Mouse (Mus musculus) embryonic facial prominence, embryonic 10.5 days (tissue): ENCODE measurements around the gene Asb7. TPM values are rescaled to one million over a fixed set of nuclear protein-coding genes. Genes with fewer than 3 reads are reported as not detected.

ENCODE experiments used
- DNase-seq: peaks from one replicate; pipeline ENCODE4 v3.0.0-alpha.2; 2017; ENCODE audit warnings: low spot score
- H3K27ac ChIP-seq: fragments of 300-500 bp; sonication (generic); replicated peaks from 2 replicates; pipeline ENCODE4 v1.5.1; 2016; ENCODE audit warnings: mild to moderate bottlenecking
- H3K27me3 ChIP-seq: fragments of 300-500 bp; sonication (generic); replicated peaks from 2 replicates; pipeline ENCODE4 v1.6.1; 2016; ENCODE audit warnings: low read depth, mild to moderate bottlenecking; ENCODE audit not compliant: poor library complexity, severe bottlenecking
- H3K36me3 ChIP-seq: fragments of 300-500 bp; sonication (generic); replicated peaks from 2 replicates; pipeline ENCODE4 v1.6.1; 2016; ENCODE audit warnings: mild to moderate bottlenecking, moderate library complexity
- H3K4me1 ChIP-seq: fragments of 300-500 bp; sonication (generic); 2 replicates; pipeline ENCODE4 v1.6.1; 2016
- H3K4me3 ChIP-seq: fragments of 300-500 bp; sonication (generic); 2 replicates; pipeline ENCODE4 v1.5.1; 2016; ENCODE audit warnings: mild to moderate bottlenecking, moderate library complexity
- H3K9me3 ChIP-seq: fragments of 300-500 bp; sonication (generic); 2 replicates; pipeline ENCODE4 v1.6.1; 2016; ENCODE audit warnings: mild to moderate bottlenecking
- WGBS: fragments of 180-500 bp; shearing (Covaris S2); methylation state at CpG from one replicate; pipeline ENCODE4 v1.1.7; 2016; 5-methylcytosine and 5-hydroxymethylcytosine counted together
- polyA plus RNA-seq: library from polyadenylated mRNA; unstranded; fragments of >200 nt; fragmentation: Nextera tagmentation; extraction: Ambion mirVana; gene quantifications from 2 replicates; pipeline ENCODE4 v1.2.1, GENCODE M21; 2016

Asb7 gene
- polyA plus RNA-seq, 1 experiment from 2014 or later: 20.1 TPM

DNA sequence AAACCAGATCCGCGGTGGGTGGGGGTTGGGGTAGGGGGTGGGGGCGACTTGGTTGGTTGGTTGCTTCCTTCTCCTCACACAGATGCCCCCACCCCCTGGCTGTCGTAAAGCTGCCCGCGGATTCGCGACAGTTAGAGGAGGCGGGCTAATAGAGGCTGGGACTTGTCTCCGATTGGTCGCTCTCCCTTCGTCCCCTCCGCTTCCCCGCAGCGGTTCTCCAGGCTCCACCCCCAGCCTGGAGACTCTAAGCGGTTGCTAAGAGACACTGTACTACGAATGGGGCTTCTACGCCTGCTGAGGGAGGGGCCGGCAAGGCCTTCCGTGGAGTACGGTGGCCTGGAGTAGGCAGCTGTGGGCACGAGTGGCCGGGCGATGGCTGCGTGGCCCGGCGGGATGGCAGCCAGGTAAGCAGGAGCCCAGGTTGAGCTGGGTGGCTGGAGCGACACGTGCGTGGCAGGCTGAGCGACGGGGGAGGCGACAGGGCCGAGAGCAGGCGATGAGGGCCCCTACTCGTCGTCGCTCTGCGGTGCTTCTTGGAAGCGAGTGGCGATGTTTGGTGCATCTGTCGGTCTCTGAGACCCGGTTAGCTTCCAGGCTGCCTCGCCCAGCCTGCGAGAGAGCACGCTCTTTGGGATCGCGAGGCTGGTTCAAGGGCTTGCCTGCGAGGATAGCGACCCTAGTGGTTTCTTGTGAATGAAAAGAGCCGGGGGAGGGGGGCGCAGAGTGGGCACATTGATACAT lies 394 bp upstream of the Asb7 start, which contains the start of gene Lins1:
Gene Lins1 (plus strand): TSS at position 270 of the 741 bp plus-strand sequence.
- Histone ChIP-seq H3K27me3 (no peaks in the 10 kb centered on the region), H3K27ac (peak within 1 kb of the TSS; percentile 95), H3K36me3 (peaks cover 21% of the 10 kb centered on the region; the same call in 1 of the 2 replicates), H3K9me3 (no peaks in the 10 kb centered on the region), H3K4me3 (peak within 1 kb of the TSS; percentile 89), H3K4me1 (peaks cover 13% of the 10 kb centered on the region)
- WGBS: under 1% methylated on average over 52 of the region's 52 CpGs
- peak; percentile 100 for DNase-seq

DNA sequence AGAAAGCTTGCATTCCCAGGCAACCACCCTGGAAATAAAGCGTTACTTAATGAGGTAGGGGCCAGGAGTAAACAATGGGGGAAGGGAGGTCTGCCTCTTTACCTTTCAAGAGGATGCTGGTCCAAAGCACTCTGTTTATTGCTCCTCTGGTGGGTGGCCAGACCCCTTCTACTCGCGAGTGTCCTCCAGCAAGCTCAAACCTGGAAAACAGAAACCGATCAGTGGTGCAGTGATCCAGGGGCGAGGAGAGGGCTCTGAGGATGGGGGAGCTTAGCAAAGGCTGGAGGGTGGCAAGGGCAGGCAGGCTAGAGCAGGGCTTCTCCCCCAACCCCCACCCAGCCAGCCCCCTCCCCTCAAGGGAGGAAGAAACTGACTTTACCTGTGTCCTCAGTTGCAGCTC lies 675 bp downstream of the Asb7 start:
- Histone ChIP-seq H3K27me3 (no peaks in the 10 kb centered on the region), H3K36me3 (peaks cover 24% of the 10 kb centered on the region), H3K9me3 (no peaks in the 10 kb centered on the region), H3K4me1 (peaks cover 13% of the 10 kb centered on the region), H3K27ac (peak overlapping the region; percentile 95), H3K4me3 (peak overlapping the region; percentile 89)
- WGBS: under 1% methylated on average over 5 of the region's 5 CpGs
- no peak for DNase-seq

DNA sequence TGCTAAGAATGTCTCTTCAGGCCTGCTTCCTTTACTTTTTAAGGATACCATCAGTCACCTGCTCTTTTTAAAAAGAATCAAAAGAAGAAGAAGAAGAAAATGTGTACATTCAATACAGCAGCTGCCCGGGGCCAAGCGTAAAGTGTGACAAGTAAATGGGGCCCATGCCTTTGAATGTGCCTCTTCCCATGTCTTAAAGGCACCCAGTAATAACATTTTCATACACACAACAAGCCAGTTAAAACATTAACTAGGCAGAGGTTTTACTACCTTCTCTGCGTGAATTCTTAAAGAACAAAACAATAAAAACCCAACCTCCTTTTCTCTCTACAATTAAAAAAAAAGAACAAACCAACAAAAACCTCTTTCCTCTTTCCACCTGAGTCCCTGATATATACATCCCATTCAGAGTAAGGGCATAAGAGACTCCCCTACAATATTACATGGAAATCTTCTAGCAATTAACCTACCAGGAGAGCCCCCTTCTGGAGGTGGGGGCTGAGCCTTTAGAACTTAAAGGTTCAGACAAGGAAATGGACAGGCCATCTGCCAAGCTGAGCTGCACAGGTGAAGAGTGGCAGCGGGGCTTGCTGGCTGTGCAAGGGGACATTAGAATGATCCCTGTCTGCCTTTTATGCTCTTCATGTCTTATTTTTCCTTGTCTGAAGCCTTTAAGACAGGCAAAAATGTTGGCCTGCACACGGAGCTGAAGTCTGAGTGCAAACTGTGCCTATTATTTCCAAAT lies 7.1 kb downstream of the Asb7 start:
- Histone ChIP-seq H3K9me3 (no peaks in the 10 kb centered on the region), H3K27ac (no peak overlapping the region), H3K4me3 (no peak overlapping the region), H3K36me3 (peaks cover 79% of the 10 kb centered on the region), H3K4me1 (no peaks in the 10 kb centered on the region), H3K27me3 (no peaks in the 10 kb centered on the region)
- DNase-seq: no peak
- 94% methylated on average over 5 of the region's 5 CpGs for WGBS

DNA sequence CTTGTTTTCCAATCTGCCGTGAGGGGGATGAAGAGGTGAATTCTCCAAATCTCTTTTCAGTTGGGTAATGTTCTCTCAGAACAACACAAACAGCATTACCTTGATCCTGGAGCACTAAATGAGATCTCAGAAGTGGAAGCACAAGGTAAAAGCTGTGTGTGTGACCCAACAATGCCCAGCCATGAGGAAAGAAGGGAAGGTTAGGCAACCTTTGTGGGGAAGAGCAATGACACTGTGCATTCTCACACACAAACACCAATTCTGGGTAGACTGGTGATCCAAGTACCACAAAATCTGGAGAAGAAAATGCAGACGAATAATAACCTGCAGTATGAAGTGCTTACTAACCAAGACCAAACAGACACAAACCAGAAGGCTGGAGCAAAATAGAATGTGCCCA lies 13.6 kb downstream of the Asb7 start:
- H3K27me3 ChIP-seq: no peaks in the 10 kb centered on the region
- no peaks in the 10 kb centered on the region for H3K4me1 ChIP-seq
- peaks cover 99% of the 10 kb centered on the region for H3K36me3 ChIP-seq
- peaks cover 5% of the 10 kb centered on the region; the same call in 1 of the 2 replicates for H3K9me3 ChIP-seq
- DNase-seq: no peak
- WGBS: 95% methylated on average over 2 of the region's 2 CpGs
- H3K4me3 ChIP-seq: no peak overlapping the region
- H3K27ac ChIP-seq: no peak overlapping the region

DNA sequence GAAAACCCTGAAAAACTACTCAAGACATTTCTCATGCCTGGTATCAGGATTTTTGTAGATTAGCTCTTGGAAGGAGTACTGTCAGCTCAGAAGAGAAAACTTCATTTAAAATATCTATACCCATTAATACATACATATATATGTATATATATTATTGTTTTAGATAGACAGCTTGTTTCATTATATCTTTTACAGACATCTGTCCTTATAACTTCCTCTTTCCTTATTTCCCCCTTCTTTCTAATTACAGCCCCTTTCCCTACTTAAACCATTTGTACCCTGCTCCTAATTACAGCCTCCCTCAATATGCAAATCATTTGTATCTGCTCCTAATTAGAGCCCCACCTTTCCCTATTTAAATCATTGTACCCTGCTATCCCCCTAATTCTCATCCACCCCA lies 22.3 kb downstream of the Asb7 start:
- H3K27me3 ChIP-seq: no peaks in the 10 kb centered on the region
- no peaks in the 10 kb centered on the region for H3K4me1 ChIP-seq
- peaks cover 57% of the 10 kb centered on the region for H3K36me3 ChIP-seq
- peaks cover 16% of the 10 kb centered on the region for H3K9me3 ChIP-seq
- H3K4me3 ChIP-seq: no peak overlapping the region
- H3K27ac ChIP-seq: no peak overlapping the region
- no peak for DNase-seq

DNA sequence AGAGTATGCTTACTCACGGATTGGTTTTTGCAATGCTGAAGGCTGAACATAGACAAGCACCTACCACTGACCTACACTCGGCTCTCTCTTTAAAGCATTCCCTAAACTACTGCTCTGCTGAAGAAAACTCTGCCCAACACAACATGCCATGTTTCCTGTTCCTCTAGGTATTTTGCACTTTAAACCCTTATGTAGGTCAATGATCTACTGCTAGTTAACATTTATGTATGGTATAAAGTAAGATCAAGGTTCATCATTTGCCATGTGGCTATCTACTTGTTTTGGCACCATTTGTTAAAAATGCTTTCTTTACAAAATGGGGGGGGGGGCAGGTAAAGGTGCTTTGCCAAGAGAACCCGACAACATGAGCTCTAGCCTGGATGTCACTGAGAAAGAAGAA lies 25.8 kb downstream of the Asb7 start:
- 94% methylated on average over 3 of the region's 3 CpGs for WGBS
- H3K27ac ChIP-seq: no peak overlapping the region
- no peaks in the 10 kb centered on the region for H3K27me3 ChIP-seq
- H3K9me3 ChIP-seq: peaks cover 6% of the 10 kb centered on the region
- peaks cover 44% of the 10 kb centered on the region for H3K36me3 ChIP-seq
- H3K4me1 ChIP-seq: no peaks in the 10 kb centered on the region
- DNase-seq: no peak
- no peak overlapping the region for H3K4me3 ChIP-seq

DNA sequence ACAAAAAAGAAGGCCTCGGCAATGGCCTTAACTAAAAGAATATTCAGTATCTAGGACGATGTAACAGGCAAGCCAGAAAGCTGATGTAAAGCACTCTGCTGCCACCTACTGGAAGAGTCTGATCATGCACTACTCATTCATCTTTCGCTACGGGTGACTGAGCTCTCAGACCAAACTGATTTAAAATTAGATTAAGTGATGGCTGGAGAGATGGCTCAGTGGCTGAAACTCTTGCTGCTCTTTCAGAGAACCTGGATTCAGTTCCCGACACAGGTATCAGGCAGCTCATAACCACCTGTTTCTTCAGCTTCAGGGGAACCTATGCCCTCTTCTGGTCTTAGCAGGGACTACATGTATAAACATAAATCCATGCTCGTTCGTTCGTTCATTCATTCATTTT lies 27.8 kb downstream of the Asb7 start:
- no peaks in the 10 kb centered on the region for H3K9me3 ChIP-seq
- peaks cover 55% of the 10 kb centered on the region for H3K36me3 ChIP-seq
- no peaks in the 10 kb centered on the region for H3K27me3 ChIP-seq
- H3K27ac ChIP-seq: no peak overlapping the region
- no peaks in the 10 kb centered on the region for H3K4me1 ChIP-seq
- no peak overlapping the region for H3K4me3 ChIP-seq
- peak; percentile 77 for DNase-seq
- WGBS: 22% methylated on average over 8 of the region's 8 CpGs

DNA sequence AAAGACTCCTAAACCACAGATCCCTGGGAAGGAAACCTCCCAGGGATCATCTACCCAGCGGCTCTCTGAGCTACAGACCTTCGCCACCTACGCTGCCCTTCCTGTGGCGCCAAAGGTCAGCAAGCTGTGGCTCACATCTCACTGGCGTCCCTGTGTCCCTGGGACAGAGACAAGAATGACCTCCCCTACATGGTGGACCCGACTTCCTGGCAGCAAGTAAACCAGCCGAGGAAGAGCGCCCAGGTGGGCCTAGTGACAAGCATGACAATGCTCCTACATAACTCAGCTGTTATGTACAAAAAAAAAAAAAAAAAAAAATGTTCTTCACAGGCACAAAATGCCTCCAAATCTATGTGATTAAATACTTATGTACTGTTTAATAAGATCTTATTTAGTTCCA lies 28.4 kb downstream of the Asb7 start:
- no peak for DNase-seq
- peaks cover 56% of the 10 kb centered on the region for H3K36me3 ChIP-seq
- WGBS: 83% methylated on average over 8 of the region's 8 CpGs
- no peak overlapping the region for H3K4me3 ChIP-seq
- H3K4me1 ChIP-seq: no peaks in the 10 kb centered on the region
- H3K9me3 ChIP-seq: no peaks in the 10 kb centered on the region
- no peaks in the 10 kb centered on the region for H3K27me3 ChIP-seq
- H3K27ac ChIP-seq: no peak overlapping the region

DNA sequence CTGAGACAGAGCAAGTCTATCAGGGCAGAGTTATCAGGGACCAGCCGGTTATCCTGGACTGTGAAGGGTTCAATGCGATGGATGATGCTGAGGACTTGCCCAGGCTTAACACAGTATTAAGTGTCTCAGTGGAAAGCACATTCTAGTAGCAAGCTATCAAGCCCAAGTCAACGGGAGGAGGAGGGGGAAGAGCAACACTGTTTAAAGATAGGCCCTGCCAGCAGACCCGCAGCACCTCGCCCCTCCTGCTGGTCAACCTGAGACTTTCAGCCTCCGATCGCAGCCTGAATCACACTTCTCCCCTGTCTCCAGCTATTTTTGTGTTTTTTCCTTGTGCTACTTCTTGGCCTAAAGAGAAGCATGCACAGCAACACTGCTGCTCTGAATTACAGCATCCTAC lies 29.1 kb downstream of the Asb7 start:
- Histone ChIP-seq H3K4me3 (no peak overlapping the region), H3K27me3 (no peaks in the 10 kb centered on the region), H3K4me1 (no peaks in the 10 kb centered on the region), H3K9me3 (no peaks in the 10 kb centered on the region), H3K27ac (no peak overlapping the region), H3K36me3 (peaks cover 59% of the 10 kb centered on the region)
- DNase-seq: peak; percentile 23
- WGBS: 79% methylated on average over 7 of the region's 7 CpGs

DNA sequence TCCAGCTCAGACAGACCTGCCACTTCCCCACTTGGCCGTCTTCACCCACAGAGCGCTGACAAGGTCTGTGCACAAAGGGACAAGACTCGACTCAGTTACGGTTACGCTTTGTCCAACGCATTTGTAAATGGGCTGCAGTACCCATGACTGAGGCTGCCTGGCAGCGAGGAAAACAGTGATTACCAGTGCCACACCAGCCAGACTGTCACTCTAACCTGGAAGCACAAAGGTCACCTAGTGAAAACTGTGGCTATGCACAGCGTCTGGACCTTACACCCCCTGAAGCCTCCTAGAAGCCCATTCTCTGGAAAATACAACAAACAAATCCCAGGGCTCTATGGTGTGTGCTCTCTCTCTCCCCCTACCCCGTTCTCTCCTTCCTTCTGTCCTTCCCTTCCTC lies 33.9 kb downstream of the Asb7 start:
- WGBS: 90% methylated on average over 9 of the region's 9 CpGs
- no peak overlapping the region for H3K4me3 ChIP-seq
- H3K27me3 ChIP-seq: no peaks in the 10 kb centered on the region
- no peaks in the 10 kb centered on the region for H3K4me1 ChIP-seq
- no peaks in the 10 kb centered on the region for H3K9me3 ChIP-seq
- no peak for DNase-seq
- peaks cover 91% of the 10 kb centered on the region for H3K36me3 ChIP-seq
- H3K27ac ChIP-seq: no peak overlapping the region; the same call in 1 of the 2 replicates

DNA sequence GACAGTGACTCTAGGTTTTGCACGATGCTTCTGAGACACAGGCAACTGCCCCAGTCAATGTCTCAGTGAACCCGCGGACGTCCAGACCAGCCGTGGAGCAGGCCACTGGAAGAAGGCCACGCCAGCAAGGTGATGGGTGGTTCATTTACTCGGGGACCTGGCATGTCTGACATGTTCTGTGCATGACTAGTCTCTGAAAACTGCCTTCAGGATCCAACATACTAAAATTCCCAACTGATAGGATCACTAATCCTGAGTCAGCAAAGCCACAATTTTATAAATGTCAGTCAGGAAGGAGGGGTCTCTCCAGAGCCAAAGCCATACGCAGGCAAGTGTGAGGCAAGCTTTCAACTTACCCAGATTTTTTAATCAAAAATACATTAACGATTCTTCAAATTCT lies 35.8 kb downstream of the Asb7 start:
- Histone ChIP-seq H3K4me1 (no peaks in the 10 kb centered on the region), H3K27me3 (no peaks in the 10 kb centered on the region), H3K4me3 (no peak overlapping the region), H3K9me3 (no peaks in the 10 kb centered on the region), H3K27ac (no peak overlapping the region), H3K36me3 (peaks cover 82% of the 10 kb centered on the region)
- no peak for DNase-seq
- WGBS: 92% methylated on average over 9 of the region's 9 CpGs

DNA sequence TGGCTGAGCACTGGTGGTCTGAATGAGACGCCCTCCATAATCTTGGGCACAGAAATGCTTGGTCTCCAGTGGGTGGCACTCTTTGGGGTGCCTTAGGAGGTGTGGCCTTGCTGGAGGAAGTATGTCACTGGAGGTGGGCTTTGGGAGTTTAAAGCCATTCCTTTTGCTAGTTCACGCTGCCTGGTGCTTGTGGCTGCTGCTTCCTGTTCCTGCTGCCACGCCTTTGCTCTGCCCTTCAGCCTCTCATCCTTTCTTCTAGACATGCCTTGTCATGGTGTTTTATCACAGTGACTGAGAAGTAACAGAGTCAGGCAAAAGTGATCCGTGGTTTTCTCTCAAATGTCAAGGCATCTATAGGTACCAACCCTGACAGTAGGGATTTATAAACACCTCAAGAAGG lies 37.2 kb downstream of the Asb7 start:
- no peak overlapping the region for H3K4me3 ChIP-seq
- no peaks in the 10 kb centered on the region for H3K9me3 ChIP-seq
- no peaks in the 10 kb centered on the region for H3K4me1 ChIP-seq
- H3K36me3 ChIP-seq: peaks cover 77% of the 10 kb centered on the region
- H3K27ac ChIP-seq: no peak overlapping the region
- DNase-seq: no peak
- WGBS: 92% methylated on average over 4 of the region's 4 CpGs
- no peaks in the 10 kb centered on the region for H3K27me3 ChIP-seq

DNA sequence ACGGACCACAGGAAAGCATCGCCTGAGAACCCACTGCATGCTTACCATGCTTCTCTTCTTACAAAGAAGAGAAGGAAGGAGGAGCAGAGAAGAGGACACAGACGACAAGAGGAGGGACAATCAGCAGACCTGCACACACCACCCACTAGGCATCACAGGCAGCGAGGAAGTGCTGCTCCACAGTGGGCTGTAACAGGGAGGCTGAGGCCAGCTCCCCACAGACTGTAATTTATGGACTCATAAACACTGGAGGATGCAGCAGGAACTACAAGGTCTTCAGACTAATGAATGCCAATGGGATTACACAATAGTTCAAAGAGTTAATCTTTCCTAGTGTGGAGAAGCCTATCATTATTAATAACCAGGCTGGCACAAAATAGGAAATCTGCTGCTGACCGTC lies 38.5 kb downstream of the Asb7 start:
- DNase-seq: no peak
- no peaks in the 10 kb centered on the region for H3K27me3 ChIP-seq
- no peak overlapping the region for H3K27ac ChIP-seq
- no peak overlapping the region for H3K4me3 ChIP-seq
- H3K4me1 ChIP-seq: no peaks in the 10 kb centered on the region
- peaks cover 70% of the 10 kb centered on the region for H3K36me3 ChIP-seq
- no peaks in the 10 kb centered on the region for H3K9me3 ChIP-seq
- 91% methylated on average over 5 of the region's 5 CpGs for WGBS
